8 mouse cellular contexts compared by ENCODE assay signal in the genomic region with DNA sequence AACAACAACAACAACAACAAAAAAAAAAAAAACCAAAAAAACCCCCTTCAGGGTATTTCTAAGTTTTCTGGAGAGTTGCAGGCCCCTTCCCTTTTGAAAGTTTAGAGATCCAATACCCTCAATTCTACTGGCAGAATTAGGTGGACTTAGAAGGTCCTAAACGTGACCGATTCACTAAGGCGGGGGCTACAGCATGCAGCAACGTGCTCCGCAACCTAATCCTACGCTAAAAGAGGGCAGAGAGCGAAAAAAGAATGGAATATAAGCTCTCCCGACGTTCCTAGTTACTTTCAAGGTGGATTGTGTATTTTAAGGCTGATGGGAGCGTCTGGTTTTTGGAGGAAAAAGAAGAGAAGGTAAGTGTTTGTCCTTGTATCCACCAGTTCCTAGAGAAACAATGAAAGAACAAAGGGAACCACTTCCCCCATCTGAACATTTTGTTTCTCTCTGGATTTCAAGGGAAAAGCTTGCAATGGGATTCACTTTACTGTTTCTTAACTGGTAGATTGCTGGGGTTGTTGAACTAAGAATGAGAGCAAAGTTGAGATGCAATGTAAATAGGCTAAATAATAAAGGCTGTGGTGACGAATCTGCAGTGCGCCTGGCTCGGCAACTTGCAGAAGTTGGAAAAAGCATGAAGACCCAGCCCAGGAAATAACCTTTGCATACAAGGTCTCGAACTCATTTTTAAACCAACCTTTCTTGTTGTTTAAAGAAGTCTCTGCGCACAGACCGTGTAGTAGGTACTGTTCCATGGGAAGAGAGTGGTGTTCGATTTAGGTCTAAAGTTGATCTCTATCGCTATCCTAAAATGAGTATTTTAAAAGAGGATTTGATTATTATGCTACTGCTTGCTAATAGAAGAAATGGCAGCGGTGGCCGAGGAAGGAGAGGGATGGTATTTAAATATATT. TPM values are rescaled to one million over a fixed set of nuclear protein-coding genes. Genes with fewer than 3 reads are reported as not detected.
DNase-seq lines count a peak whose midpoint lies in the region; ATAC-seq and TF ChIP-seq lines count a peak whose summit lies in the region.

TSS of gene Mllt10 (plus strand) at position 222 of the 913 bp plus-strand sequence.

- peaks cover 29% of the 10 kb centered on the region for H3K4me1 ChIP-seq in lung, embryonic 15.5 days
- peaks cover 40% of the 10 kb centered on the region for H3K4me1 ChIP-seq in intestine, embryonic 14.5 days (replicated peaks; ENCODE audit: control insufficient read depth, insufficient read depth, low read length)
- H3K4me1 ChIP-seq in liver, embryonic 13.5 days (replicated peaks): peaks cover 38% of the 10 kb centered on the region
- H3K4me1 ChIP-seq in small intestine, adult 2 months (ENCODE audit: control insufficient read depth, insufficient read depth, insufficient read length, low read length): no peaks in the 10 kb centered on the region

- WGBS in lung, embryonic 15.5 days: 4% methylated on average over 20 of the region's 20 CpGs
- WGBS in intestine, embryonic 14.5 days: 4% methylated on average over 20 of the region's 20 CpGs
- WGBS in liver, embryonic 13.5 days (ENCODE audit: insufficient replicate concordance): 4% methylated on average over 20 of the region's 20 CpGs
- 28% methylated on average over 20 of the region's 20 CpGs for WGBS in small intestine, adult 2 months

- no peak for DNase-seq in lung, postnatal 36 days
- no peak for DNase-seq in gastrocnemius, postnatal 4 days (ENCODE audit: low spot score in 2 of 2)
- DNase-seq in intestine, embryonic 14.5 days (ENCODE audit: low spot score): no peak
- no peak for DNase-seq in liver, embryonic 13.5 days

- no peak for TF ChIP-seq POLR2A in small intestine, adult 2 months (IDR thresholded peaks at IDR 0.05; ENCODE audit: low read depth, low read length)

- peak within 1 kb of the TSS; percentile 93 for H3K4me2 ChIP-seq in lung, embryonic 15.5 days
- peak within 1 kb of the TSS; percentile 94 for H3K4me2 ChIP-seq in intestine, embryonic 14.5 days (ENCODE audit: low read length)
- peak within 1 kb of the TSS; percentile 92 for H3K4me2 ChIP-seq in liver, embryonic 13.5 days

- no peak for TF ChIP-seq CTCF in small intestine, adult 2 months (IDR thresholded peaks at IDR 0.05; ENCODE audit: extremely low read depth, insufficient read length, insufficient replicate concordance, low read depth, low read length)

- H3K9me3 ChIP-seq in lung, embryonic 15.5 days: no peaks in the 10 kb centered on the region
- H3K9me3 ChIP-seq in intestine, embryonic 14.5 days (ENCODE audit: control insufficient read depth, low read length): no peaks in the 10 kb centered on the region
- H3K9me3 ChIP-seq in liver, embryonic 13.5 days (replicated peaks): no peaks in the 10 kb centered on the region

- no peaks in the 10 kb centered on the region for H3K36me3 ChIP-seq in lung, embryonic 15.5 days
- no peaks in the 10 kb centered on the region for H3K36me3 ChIP-seq in intestine, embryonic 14.5 days (ENCODE audit: control insufficient read depth, insufficient read depth, low read length)
- H3K36me3 ChIP-seq in liver, embryonic 13.5 days: no peaks in the 10 kb centered on the region
- no peaks in the 10 kb centered on the region for H3K36me3 ChIP-seq in small intestine, adult 2 months (ENCODE audit: control insufficient read depth, insufficient read depth, low read length)

- ATAC-seq in lung, embryonic 15.5 days (ENCODE audit: borderline replicate concordance, extremely low read depth, low FRiP score, low TSS enrichment): no peak
- no peak for ATAC-seq in common myeloid progenitor, adult 5-6 weeks (replicated peaks; ENCODE audit: low read depth, poor library complexity, severe bottlenecking)
- ATAC-seq in intestine, embryonic 14.5 days (replicated peaks; ENCODE audit: low FRiP score, low TSS enrichment, low read depth): no peak
- no peak for ATAC-seq in liver, embryonic 13.5 days (ENCODE audit: low read depth)
- no peak for ATAC-seq in frontal cortex, adult (ENCODE audit: low TSS enrichment)

- H3K27me3 ChIP-seq in lung, embryonic 15.5 days: no peaks in the 10 kb centered on the region
- H3K27me3 ChIP-seq in intestine, embryonic 14.5 days (replicated peaks; ENCODE audit: control insufficient read depth, insufficient read depth, low read length): no peaks in the 10 kb centered on the region
- peaks cover 24% of the 10 kb centered on the region for H3K27me3 ChIP-seq in liver, embryonic 13.5 days
- peaks cover 10% of the 10 kb centered on the region; the same call in 1 of the 2 replicates for H3K27me3 ChIP-seq in small intestine, adult 2 months (ENCODE audit: control insufficient read depth, insufficient read depth, low read length)

- H3K9ac ChIP-seq in lung, embryonic 15.5 days: peak within 1 kb of the TSS; percentile 72
- H3K9ac ChIP-seq in intestine, embryonic 14.5 days (ENCODE audit: low read length): peak within 1 kb of the TSS; percentile 98
- peak within 1 kb of the TSS; percentile 93 for H3K9ac ChIP-seq in liver, embryonic 13.5 days

- H3K27ac ChIP-seq in lung, embryonic 15.5 days: peak within 1 kb of the TSS; percentile 99
- H3K27ac ChIP-seq in intestine, embryonic 14.5 days (ENCODE audit: low read depth): peak within 1 kb of the TSS; percentile 100
- peak within 1 kb of the TSS; percentile 99 for H3K27ac ChIP-seq in liver, embryonic 13.5 days
- H3K27ac ChIP-seq in small intestine, adult 2 months (ENCODE audit: insufficient read depth, low read depth, low read length): peak within 1 kb of the TSS; percentile 72

- peak within 1 kb of the TSS; percentile 63 for H3K4me3 ChIP-seq in lung, embryonic 15.5 days
- peak within 1 kb of the TSS; percentile 56 for H3K4me3 ChIP-seq in intestine, embryonic 14.5 days (ENCODE audit: low read depth, low read length)
- H3K4me3 ChIP-seq in liver, embryonic 13.5 days (replicated peaks): peak within 1 kb of the TSS; percentile 74
- peak within 1 kb of the TSS; percentile 92 for H3K4me3 ChIP-seq in small intestine, adult 2 months (ENCODE audit: low read depth, low read length)

RNA-seq across cellular contexts. Expression of gene Mllt10, which starts in this region (rescaled TPM):
- 58.9 and 59.4 TPM in 2 replicates for polyA plus RNA-seq in lung, embryonic 15.5 days (2015; fragmentation: Nextera tagmentation; extraction: Ambion mirVana)
- 46.1 and 71.7 TPM in 2 replicates for total RNA-seq in common myeloid progenitor, adult 5-6 weeks (2017)
- total RNA-seq in gastrocnemius, postnatal 4 days (2021): 10 to 100 TPM; 34.5 to 42.5 TPM
- polyA plus RNA-seq in intestine, embryonic 14.5 days (2014; fragmentation: Nextera tagmentation; extraction: Ambion mirVana): 36.4 and 40.2 TPM in 2 replicates
- polyA plus RNA-seq in liver, embryonic 13.5 days (2015; fragmentation: Nextera tagmentation; extraction: Ambion mirVana): 29.1 and 34.3 TPM in 2 replicates
- polyA plus RNA-seq in small intestine, adult 2 months (2012; rRNA removed): 10.1 and 22.4 TPM in 2 replicates
